Mouse (Mus musculus) hindbrain, postnatal 0 days (tissue): ENCODE data around the gene Dazap1. TPM values are rescaled to one million over a fixed set of nuclear protein-coding genes. Genes with fewer than 3 reads are reported as not detected.
A peak's percentile ranks its signal among the peaks of the same experiment; 100 is the strongest.

Source experiments
- ATAC-seq: fragments of 200-750 bp; cut with Nextera tagmentation; 2 replicates; pipeline ENCODE4 v1.8.0; 2017; ENCODE audit warnings: mild to moderate bottlenecking, moderate TSS enrichment, moderate library complexity
- DNase-seq: peaks from one replicate; pipeline ENCODE4 v3.0.0-alpha.2; 2015; ENCODE audit warnings: low spot score
- H3K27ac ChIP-seq: fragments of 300-500 bp; sonication (generic); 2 replicates; pipeline ENCODE4 v1.5.1; 2014; ENCODE audit warnings: mild to moderate bottlenecking
- H3K27me3 ChIP-seq: fragments of 300-500 bp; sonication (generic); 2 replicates; pipeline ENCODE4 v1.6.1; 2014; ENCODE audit warnings: low read length, mixed read lengths; ENCODE audit not compliant: insufficient read depth
- H3K36me3 ChIP-seq: fragments of 300-500 bp; sonication (generic); 2 replicates; pipeline ENCODE4 v1.6.1; 2014; ENCODE audit warnings: low read length, mixed read lengths; ENCODE audit not compliant: insufficient read depth
- H3K4me1 ChIP-seq: fragments of 300-500 bp; sonication (generic); 2 replicates; pipeline ENCODE4 v1.6.1; 2014; ENCODE audit warnings: antibody characterized with exemption, low read length, mixed read lengths; ENCODE audit not compliant: insufficient read depth
- H3K4me2 ChIP-seq: fragments of 300-500 bp; sonication (generic); 2 replicates; pipeline ENCODE4 v1.6.1; 2014; ENCODE audit warnings: low read depth, mild to moderate bottlenecking, low read length, moderate library complexity, mixed read lengths
- H3K4me3 ChIP-seq: fragments of 300-500 bp; sonication (generic); 2 replicates; pipeline ENCODE4 v1.5.1; 2014; ENCODE audit warnings: low read length
- H3K9ac ChIP-seq: fragments of 300-500 bp; sonication (generic); replicated peaks from 2 replicates; pipeline ENCODE4 v1.6.1; 2014; ENCODE audit warnings: mild to moderate bottlenecking, low read length, moderate library complexity, mixed read lengths
- H3K9me3 ChIP-seq: fragments of 300-500 bp; sonication (generic); 2 replicates; pipeline ENCODE4 v1.6.1; 2016; ENCODE audit warnings: low read length, mixed read lengths
- CTCF ChIP-seq: IDR thresholded peaks from 2 replicates; pipeline ENCODE4 v1.5.1; 2016; ENCODE audit warnings: antibody characterized with exemption, control low read depth, low read depth
- WGBS: fragments of 180-500 bp; shearing (Covaris S2); extraction: QIAGEN DNeasy Blood & Tissue Kit; methylation state at CpG from one replicate; pipeline ENCODE4 v1.1.7; 2014; 5-methylcytosine and 5-hydroxymethylcytosine counted together
- polyA plus RNA-seq: library from polyadenylated mRNA; unstranded; fragments of >200 nt; fragmentation: Nextera tagmentation; extraction: Ambion mirVana; gene quantifications from 2 replicates; pipeline ENCODE4 v1.2.1, GENCODE M21; 2015
- total RNA-seq: library from RNA; depleted of rRNA; stranded (reverse); fragments of >200 nt; gene quantifications from 2 replicates; pipeline ENCODE4 v1.2.3, GENCODE M21; 2014

The Dazap1 gene
- total and polyA plus RNA-seq, 2 experiments from 2014 or later: 38.5 to 79.1 TPM

- under 1% methylated on average over 53 of the region's 53 CpGs for WGBS
- Histone ChIP-seq H3K9me3 (no peaks in the 10 kb centered on the region), H3K4me3 (peak within 1 kb of the TSS; percentile 81), H3K27ac (peak within 1 kb of the TSS; percentile 92), H3K4me2 (peak within 1 kb of the TSS; percentile 90), H3K9ac (peak within 1 kb of the TSS; percentile 78), H3K36me3 (peaks cover 10% of the 10 kb centered on the region; the same call in 1 of the 2 replicates), H3K27me3 (no peaks in the 10 kb centered on the region), H3K4me1 (peaks cover 7% of the 10 kb centered on the region)
- no peak; the same call in 1 of the 2 replicates for TF ChIP-seq CTCF
- ATAC-seq (peak; percentile 94), DNase-seq (peak; percentile 95)
These were observed 12.2 kb upstream of the Dazap1 start, which contains the start of gene Ndufs7 for GRCm38 (mm10) chr10:80248971-80249640. Gene Ndufs7, plus strand, starts transcription at chr10:80249121.

GRCm38 (mm10) chr10:80250059-80250458 lies 11.2 kb upstream of the Dazap1 start:
- H3K9ac ChIP-seq: peak overlapping the region; percentile 78
- peaks cover 20% of the 10 kb centered on the region for H3K36me3 ChIP-seq
- no peak for DNase-seq
- no peaks in the 10 kb centered on the region for H3K27me3 ChIP-seq
- peaks cover 7% of the 10 kb centered on the region for H3K4me1 ChIP-seq
- H3K9me3 ChIP-seq: no peaks in the 10 kb centered on the region
- no peak for ATAC-seq
- 34% methylated on average over 2 of the region's 2 CpGs for WGBS
- peak overlapping the region; percentile 92 for H3K27ac ChIP-seq
- H3K4me2 ChIP-seq: peak overlapping the region; percentile 90
- peak overlapping the region; percentile 81 for H3K4me3 ChIP-seq
- TF ChIP-seq CTCF: no peak

- peak overlapping the region; percentile 81; the same call in 1 of the 2 replicates for H3K4me3 ChIP-seq
- no peak for DNase-seq
- H3K9me3 ChIP-seq: no peaks in the 10 kb centered on the region
- peak overlapping the region; percentile 90 for H3K4me2 ChIP-seq
- peaks cover 7% of the 10 kb centered on the region for H3K4me1 ChIP-seq
- H3K9ac ChIP-seq: no peak overlapping the region
- no peaks in the 10 kb centered on the region for H3K27me3 ChIP-seq
- no peak for TF ChIP-seq CTCF
- no peak overlapping the region for H3K27ac ChIP-seq
- 83% methylated on average over 4 of the region's 4 CpGs for WGBS
- peaks cover 25% of the 10 kb centered on the region for H3K36me3 ChIP-seq
- no peak for ATAC-seq
These were observed 10.7 kb upstream of the Dazap1 start for GRCm38 (mm10) chr10:80250573-80250972.

GRCm38 (mm10) chr10:80252011-80252410 lies 9.3 kb upstream of the Dazap1 start:
- Histone ChIP-seq H3K27ac (no peak overlapping the region), H3K9ac (no peak overlapping the region), H3K4me3 (no peak overlapping the region), H3K9me3 (no peaks in the 10 kb centered on the region), H3K4me1 (peaks cover 7% of the 10 kb centered on the region), H3K4me2 (no peak overlapping the region), H3K27me3 (no peaks in the 10 kb centered on the region), H3K36me3 (peaks cover 39% of the 10 kb centered on the region)
- DNase-seq (no peak), ATAC-seq (no peak)
- no peak for TF ChIP-seq CTCF

GRCm38 (mm10) chr10:80252493-80253274 lies 8.6 kb upstream of the Dazap1 start:
- Histone ChIP-seq H3K4me1 (peaks cover 7% of the 10 kb centered on the region), H3K4me2 (no peak overlapping the region), H3K36me3 (peaks cover 42% of the 10 kb centered on the region), H3K9ac (no peak overlapping the region), H3K9me3 (no peaks in the 10 kb centered on the region), H3K27ac (no peak overlapping the region), H3K27me3 (no peaks in the 10 kb centered on the region), H3K4me3 (no peak overlapping the region)
- WGBS: 90% methylated on average over 11 of the region's 11 CpGs
- DNase-seq: no peak
- no peak for ATAC-seq
- TF ChIP-seq CTCF: no peak

GRCm38 (mm10) chr10:80253551-80253950 lies 7.7 kb upstream of the Dazap1 start:
- TF ChIP-seq CTCF: no peak
- H3K4me3 ChIP-seq: no peak overlapping the region
- H3K27me3 ChIP-seq: no peaks in the 10 kb centered on the region
- H3K4me2 ChIP-seq: no peak overlapping the region
- H3K27ac ChIP-seq: no peak overlapping the region
- WGBS: 87% methylated on average over 6 of the region's 6 CpGs
- peaks cover 7% of the 10 kb centered on the region for H3K4me1 ChIP-seq
- DNase-seq (no peak), ATAC-seq (no peak)
- H3K9ac ChIP-seq: no peak overlapping the region
- peaks cover 51% of the 10 kb centered on the region for H3K36me3 ChIP-seq
- no peaks in the 10 kb centered on the region for H3K9me3 ChIP-seq
